Mouse (Mus musculus) heart, postnatal 10 days (tissue): ENCODE measurements around the gene Ccr1. TPM values are rescaled to one million over a fixed set of nuclear protein-coding genes. Genes with fewer than 3 reads are reported as not detected.
"Not testable (repeated sequence)": the region's sequence is repeated elsewhere in the genome, so short reads cannot be mapped to it uniquely, and the experiment has no call there.

Experiments used
- DNase-seq, 2 experiments: peaks; one replicate each; pipeline ENCODE4 v3.0.0; 2021
- intact Hi-C: fragments of 180-260 bp; cut with DNase I; formaldehyde crosslinking; loops from one replicate; pipeline ENCODE4 v1.15.1; 2025
- total RNA-seq, 2 experiments: library from RNA; stranded (reverse); gene quantifications; 2 replicates each; pipeline ENCODE4 v1.2.3; 2021

Ccr1 gene
- total RNA-seq = 1 to 10 TPM; 1.3 to 1.7 TPM

GRCm38 (mm10) chr9:123968290-123968912 is at the start of gene Ccr1:
TSS of gene Ccr1 (minus strand) at chr9:123968692.
- DNase-seq = no peak
- intact Hi-C loops = no loop called here

- intact Hi-C loops = no loop called here
- DNase-seq = no peak
Observed at GRCm38 (mm10) chr9:124016048-124016447, 47.6 kb upstream of the Ccr1 start.

- intact Hi-C loops = no loop called here
- DNase-seq = no peak
Observed at GRCm38 (mm10) chr9:124014985-124015652, 46.6 kb upstream of the Ccr1 start.

DNA sequence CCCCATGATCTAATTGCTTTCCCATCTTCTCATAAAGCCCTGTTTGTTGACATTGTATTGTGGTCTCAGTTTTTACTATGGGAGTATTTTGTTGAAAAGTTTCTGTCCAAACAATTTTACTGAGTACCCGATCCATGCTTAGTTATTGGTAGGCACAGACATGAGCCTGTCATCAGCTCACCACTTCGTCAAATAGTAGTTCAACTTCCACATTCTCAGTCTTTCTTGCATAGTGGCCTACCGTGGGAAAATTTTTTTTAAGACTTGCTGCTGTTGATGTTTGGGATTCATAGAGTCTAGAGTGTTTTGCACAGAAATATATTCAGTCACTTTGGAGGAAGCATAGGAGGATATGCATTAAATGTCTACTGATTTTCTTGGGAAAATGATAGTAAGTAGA is 44.8 kb upstream of the Ccr1 start:
- DNase-seq = no peak
- intact Hi-C loops = no loop called here

DNA sequence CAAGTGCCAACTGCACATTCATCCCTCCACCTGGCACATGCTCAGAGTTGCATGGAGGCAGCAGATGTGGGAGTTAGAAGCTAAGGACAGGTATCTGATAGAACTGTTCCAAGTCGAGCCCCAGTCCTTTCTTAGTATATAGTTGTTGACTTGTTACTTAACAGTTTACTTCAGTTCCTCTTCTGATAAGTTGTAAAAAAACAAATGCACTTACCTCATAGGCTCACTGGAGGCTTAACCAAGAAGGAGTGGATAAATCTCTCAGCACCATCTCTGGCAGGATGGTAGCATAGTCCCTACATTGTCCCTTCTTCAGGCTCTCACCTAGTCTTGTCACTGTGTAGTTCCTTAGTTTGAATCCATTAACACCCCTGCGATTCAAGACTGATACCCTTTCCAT is 44.2 kb upstream of the Ccr1 start:
- no peak for DNase-seq
- intact Hi-C loops = no loop called here

DNA sequence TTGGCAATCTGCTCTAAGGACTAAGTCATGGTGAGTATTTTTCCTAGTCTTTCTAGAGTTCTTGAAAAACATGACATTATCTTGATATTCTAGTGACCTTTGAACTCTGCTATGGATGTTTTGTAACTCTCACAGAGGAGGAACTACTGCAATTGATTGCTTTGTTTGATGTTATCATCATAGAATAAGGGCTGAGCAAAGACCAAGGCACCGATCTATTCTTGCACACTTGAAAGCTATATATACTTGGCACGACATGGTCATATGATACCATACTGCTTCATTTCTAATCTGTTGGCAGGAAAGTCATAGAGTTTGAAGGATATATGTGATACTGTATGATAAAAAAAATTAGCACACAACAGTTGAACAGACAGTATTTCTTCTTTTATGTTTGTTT is 31.3 kb upstream of the Ccr1 start:
- intact Hi-C loops = no loop called here

DNA sequence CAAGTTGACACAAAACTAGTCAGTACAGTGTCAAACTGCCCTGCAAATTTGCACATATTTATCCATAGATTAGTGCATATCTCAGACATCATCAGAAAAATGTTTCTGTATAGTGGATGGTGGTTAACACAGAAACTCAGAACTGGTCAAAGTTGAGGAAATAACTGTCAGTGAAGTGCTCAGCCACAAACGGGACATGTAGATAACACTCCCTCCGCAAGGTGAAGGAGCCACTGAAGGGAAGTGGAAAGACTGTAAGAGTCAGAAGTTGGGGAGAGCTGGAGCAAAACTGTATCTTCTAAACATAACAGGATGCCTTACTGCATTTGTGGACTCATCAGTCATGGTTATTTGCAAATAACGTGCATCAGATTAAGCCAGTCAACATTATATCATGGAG is 29.2 kb upstream of the Ccr1 start:
- intact Hi-C loops = no loop called here

More for the DNA sequence above, 31.3 kb upstream of the Ccr1 start:
- DNase-seq = no peak

GRCm38 (mm10) chr9:123991312-123991906 is 22.9 kb upstream of the Ccr1 start:
- intact Hi-C loops = no loop called here
- no peak for DNase-seq

More for the DNA sequence above, 29.2 kb upstream of the Ccr1 start:
- DNase-seq = no peak

GRCm38 (mm10) chr9:123989671-123990070 is 21.2 kb upstream of the Ccr1 start:
- DNase-seq = no peak
- intact Hi-C loops = loop anchor here (5.0 kb wide), 1 partner anchor 138 kb away; no protein-coding TSS in a partner anchor

- DNase-seq = peak; percentile 22
- intact Hi-C loops = loop anchor here (5.0 kb wide), 1 partner anchor 141 kb away; no protein-coding TSS in a partner anchor
Observed at GRCm38 (mm10) chr9:123986217-123986616, 17.7 kb upstream of the Ccr1 start.

DNA sequence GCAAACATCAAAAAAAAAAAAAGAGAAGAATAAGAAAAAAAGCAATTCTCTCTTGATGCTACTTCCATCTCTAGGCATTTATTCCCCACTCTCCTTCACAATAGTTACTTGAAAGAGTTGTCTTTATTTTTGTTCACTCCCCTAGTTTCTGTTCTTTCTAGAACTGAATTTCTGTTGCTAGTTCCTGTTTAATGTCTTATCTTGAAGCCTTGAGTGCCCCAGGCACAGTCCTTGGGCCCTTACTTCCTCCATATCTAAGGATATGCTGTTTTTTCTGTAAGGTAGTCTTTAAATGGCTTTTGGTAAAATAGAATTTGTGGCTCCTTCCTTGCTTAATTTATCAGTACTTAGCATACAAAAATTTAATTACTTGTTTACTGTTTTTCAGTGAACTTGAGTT is 16.5 kb upstream of the Ccr1 start:
- intact Hi-C loops = loop anchor here (5.0 kb wide), 1 partner anchor 142 kb away; no protein-coding TSS in a partner anchor
- DNase-seq = no peak

DNA sequence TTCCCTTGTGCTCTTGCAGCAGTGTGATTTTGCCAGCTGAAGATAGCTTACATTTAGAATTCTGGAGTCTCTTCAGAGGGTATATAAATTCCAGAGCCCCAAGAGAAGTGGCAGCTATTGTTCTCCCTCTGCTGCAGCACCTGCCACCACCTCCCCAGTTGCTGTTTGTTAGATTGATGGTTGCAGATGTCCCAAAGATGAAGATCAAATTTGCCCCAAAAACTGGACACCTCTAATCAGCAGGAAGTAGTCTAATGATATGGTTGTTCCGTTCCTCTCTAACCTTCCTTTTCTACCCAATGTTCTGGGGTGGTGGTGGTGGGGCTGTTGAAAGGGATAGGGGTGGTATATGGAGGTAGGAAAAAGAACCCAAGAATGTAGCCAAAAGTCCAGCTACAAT is 14.2 kb upstream of the Ccr1 start:
- intact Hi-C loops = no loop called here
- no peak for DNase-seq

GRCm38 (mm10) chr9:123981909-123982308 is 13.4 kb upstream of the Ccr1 start:
- intact Hi-C loops = no loop called here
- no peak for DNase-seq

DNA sequence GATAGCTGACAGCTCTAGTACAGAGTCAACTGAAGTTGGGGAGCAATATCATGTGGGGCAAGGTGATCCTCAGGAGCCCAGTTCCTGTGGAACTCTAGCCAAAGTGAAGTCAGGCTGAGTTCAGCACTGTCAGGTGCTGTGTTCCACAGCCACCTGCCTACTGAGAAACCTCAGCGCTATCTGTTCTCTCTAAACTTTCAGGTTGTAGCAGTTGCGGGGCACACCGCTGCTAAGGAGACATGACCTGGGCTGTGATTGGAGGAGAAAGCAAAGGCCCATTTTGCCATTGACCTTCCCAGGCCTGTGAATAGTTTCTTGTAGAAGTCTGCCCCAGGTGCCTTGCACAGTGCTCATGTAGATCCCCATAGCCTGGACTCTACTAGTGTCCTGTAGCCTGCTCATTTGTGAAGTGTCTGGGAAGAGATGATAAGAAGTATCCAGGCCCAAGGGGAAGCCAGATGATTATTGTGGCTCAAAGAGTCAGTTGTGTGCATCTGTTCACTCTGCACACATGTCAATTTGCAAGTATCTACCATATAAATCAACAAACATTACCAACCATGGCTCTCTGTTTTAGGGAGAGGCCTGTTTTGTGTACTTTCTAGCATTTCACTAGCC is 12.5 kb upstream of the Ccr1 start:
- intact Hi-C loops, DNase-seq: not testable (repeated sequence)

DNA sequence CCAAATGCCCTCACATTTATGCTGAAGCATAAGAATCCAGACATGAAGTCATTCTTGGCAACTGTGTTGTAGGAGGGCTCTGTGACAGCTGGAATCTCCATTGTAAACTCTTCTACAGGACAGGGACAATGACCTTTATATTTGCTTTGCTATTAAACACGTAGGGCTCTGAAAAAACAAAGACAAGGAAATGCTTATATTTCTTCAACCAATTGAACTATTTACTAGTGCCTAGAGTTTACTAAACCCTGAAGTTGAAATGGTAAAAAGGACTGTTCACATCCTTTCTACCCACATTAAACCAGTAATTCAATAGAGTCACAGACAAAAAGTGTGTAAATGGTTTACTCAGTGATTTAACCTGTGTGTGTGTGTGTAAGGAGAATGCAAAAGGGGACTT is 9.8 kb upstream of the Ccr1 start, which contains the start of gene Ccr1l1:
Ccr1l1 (minus strand) TSS at position 101 of the 400 bp plus-strand sequence.
- peak in 1 of 2 experiments; percentile 10 for DNase-seq
- intact Hi-C loops = no loop called here

- DNase-seq = no peak
- intact Hi-C loops = no loop called here
Observed at GRCm38 (mm10) chr9:123976876-123977663, 8.6 kb upstream of the Ccr1 start.

DNA sequence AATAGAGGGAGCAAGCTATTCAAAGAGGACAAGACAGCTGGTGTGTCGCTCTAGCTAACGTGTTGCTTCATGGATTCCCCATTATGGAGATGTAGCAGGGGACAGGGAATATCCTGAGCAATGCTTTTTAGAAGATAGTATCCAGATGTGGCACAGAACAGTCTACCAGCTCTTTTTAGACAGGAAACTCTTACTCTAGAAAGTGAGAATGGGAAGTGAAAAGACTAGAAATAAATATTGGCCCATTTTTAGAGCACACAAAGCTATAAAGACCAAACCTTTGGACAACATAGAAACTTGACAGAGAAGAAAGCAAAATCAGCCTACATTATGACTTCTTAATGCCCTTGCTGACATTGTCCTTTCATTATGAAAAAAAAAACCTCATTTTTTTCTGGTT is 7.1 kb upstream of the Ccr1 start:
- intact Hi-C loops = no loop called here

GRCm38 (mm10) chr9:123966858-123967495 is 1.5 kb downstream of the Ccr1 start:
- DNase-seq, intact Hi-C loops: not testable (repeated sequence)

More for the DNA sequence above, 7.1 kb upstream of the Ccr1 start:
- no peak for DNase-seq

- intact Hi-C loops = no loop called here
- no peak for DNase-seq
Observed at GRCm38 (mm10) chr9:123964776-123965175, 3.7 kb downstream of the Ccr1 start.

DNA sequence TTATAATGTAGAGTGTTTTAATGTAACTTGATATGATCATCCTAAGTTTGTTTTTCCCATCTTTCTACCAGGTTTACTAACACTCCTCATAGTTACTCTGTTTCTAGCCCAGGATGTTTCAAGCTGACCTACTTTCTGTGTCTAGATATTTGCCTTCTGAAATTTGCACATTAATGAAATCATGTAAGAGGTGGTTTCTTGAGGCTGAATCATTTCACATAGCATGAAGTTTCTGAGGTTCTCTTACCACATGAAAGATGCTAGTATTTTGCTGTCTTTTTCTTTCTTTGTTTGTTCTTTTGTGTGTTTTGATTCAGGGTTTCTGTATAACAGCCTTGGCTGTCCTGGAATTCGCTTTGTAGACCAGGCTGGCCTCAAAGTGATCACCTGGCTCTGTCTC is 8.3 kb downstream of the Ccr1 start:
- intact Hi-C loops = no loop called here
- no peak for DNase-seq
